Mouse (Mus musculus) heart, embryonic 13.5 days (tissue): ENCODE data around the gene Gm38655. TPM values are rescaled to one million over a fixed set of nuclear protein-coding genes. Genes with fewer than 3 reads are reported as not detected.
A peak's percentile ranks its signal among the peaks of the same experiment; 100 is the strongest.

ENCODE experiments used
- ATAC-seq: fragments of 200-750 bp; cut with Nextera tagmentation; 2 replicates; pipeline ENCODE4 v1.8.0; 2017; ENCODE audit warnings: moderate TSS enrichment; ENCODE audit not compliant: insufficient number of reproducible peaks, low FRiP score, low TSS enrichment; ENCODE audit errors: extremely low read depth
- H3K27ac ChIP-seq: fragments of 300-500 bp; sonication (generic); replicated peaks from 2 replicates; pipeline ENCODE4 v1.5.1; 2015; ENCODE audit warnings: moderate library complexity, mild to moderate bottlenecking, inconsistent platforms
- H3K27me3 ChIP-seq: fragments of 300-500 bp; sonication (generic); replicated peaks from 2 replicates; pipeline ENCODE4 v1.6.1; 2015; ENCODE audit warnings: mild to moderate bottlenecking, inconsistent platforms
- H3K36me3 ChIP-seq: fragments of 300-500 bp; sonication (generic); 2 replicates; pipeline ENCODE4 v1.6.1; 2015; ENCODE audit warnings: mild to moderate bottlenecking, inconsistent platforms
- H3K4me1 ChIP-seq: fragments of 300-500 bp; sonication (generic); 2 replicates; pipeline ENCODE4 v1.6.1; 2015; ENCODE audit warnings: inconsistent platforms
- H3K4me2 ChIP-seq: fragments of 300-500 bp; sonication (generic); 2 replicates; pipeline ENCODE4 v1.6.1; 2015; ENCODE audit warnings: inconsistent platforms, mild to moderate bottlenecking, moderate library complexity
- H3K4me3 ChIP-seq: fragments of 300-500 bp; sonication (generic); 2 replicates; pipeline ENCODE4 v1.5.1; 2015; ENCODE audit warnings: moderate library complexity, mild to moderate bottlenecking, inconsistent platforms
- H3K9ac ChIP-seq: fragments of 300-500 bp; sonication (generic); 2 replicates; pipeline ENCODE4 v1.6.1; 2015; ENCODE audit warnings: inconsistent platforms, mild to moderate bottlenecking, moderate library complexity
- H3K9me3 ChIP-seq: fragments of 300-500 bp; sonication (generic); 2 replicates; pipeline ENCODE4 v1.6.1; 2016; ENCODE audit warnings: inconsistent platforms
- WGBS: fragments of 180-500 bp; shearing (Covaris S2); methylation state at CpG from one replicate; pipeline ENCODE4 v1.1.7; 2015; ENCODE audit warnings: mixed read lengths; 5-methylcytosine and 5-hydroxymethylcytosine counted together
- polyA plus RNA-seq: library from polyadenylated mRNA; unstranded; fragments of >200 nt; fragmentation: Nextera tagmentation; extraction: Ambion mirVana; gene quantifications from 2 replicates; pipeline ENCODE4 v1.2.1, GENCODE M21; 2015

The Gm38655 gene
- polyA plus RNA-seq, 1 experiment from 2014 or later, result 0.27 TPM

DNA sequence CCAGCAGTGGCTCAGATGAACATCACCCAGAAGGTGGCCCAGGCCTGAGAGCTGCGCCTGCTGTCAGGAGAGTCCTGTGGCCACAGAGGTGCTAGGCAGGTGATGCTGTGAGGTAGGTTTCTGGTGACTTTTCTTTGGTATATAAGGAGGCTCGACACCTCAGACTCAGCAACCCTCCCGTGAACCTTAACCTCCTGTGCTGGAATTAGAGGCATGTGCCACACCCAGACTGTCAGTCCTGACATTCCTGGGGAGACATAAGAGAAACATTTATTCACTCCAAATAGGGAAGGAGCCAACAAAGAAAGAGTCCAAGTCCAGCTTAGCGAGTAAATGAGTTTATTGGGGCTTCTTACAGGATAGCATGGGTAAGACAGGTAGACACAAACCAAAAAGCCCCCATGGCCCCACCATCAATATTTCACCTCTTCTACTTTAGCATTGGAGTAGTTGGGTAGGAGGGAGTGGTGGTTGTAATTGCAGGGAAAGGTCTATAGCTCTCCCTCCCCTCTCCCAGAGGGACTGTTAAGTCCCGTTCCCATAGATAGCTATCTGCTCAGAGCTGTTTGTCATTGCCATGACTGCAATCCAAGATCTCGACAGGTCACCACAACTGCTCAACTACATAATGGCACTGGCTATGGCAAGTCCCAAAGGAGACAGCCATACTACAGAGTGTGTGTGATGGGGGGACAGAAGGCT, 9.2 kb downstream of the Gm38655 start:
- no peak overlapping the region for H3K9ac ChIP-seq
- peaks cover 5% of the 10 kb centered on the region; the same call in 1 of the 2 replicates for H3K4me1 ChIP-seq
- no peaks in the 10 kb centered on the region; the same call in 1 of the 2 replicates for H3K27me3 ChIP-seq
- no peak overlapping the region for H3K4me3 ChIP-seq
- H3K36me3 ChIP-seq, result peaks cover 7% of the 10 kb centered on the region
- 37% methylated on average over 6 of the region's 6 CpGs for WGBS
- no peak for ATAC-seq
- no peak overlapping the region for H3K4me2 ChIP-seq
- H3K9me3 ChIP-seq, result no peaks in the 10 kb centered on the region
- H3K27ac ChIP-seq, result no peak overlapping the region

DNA sequence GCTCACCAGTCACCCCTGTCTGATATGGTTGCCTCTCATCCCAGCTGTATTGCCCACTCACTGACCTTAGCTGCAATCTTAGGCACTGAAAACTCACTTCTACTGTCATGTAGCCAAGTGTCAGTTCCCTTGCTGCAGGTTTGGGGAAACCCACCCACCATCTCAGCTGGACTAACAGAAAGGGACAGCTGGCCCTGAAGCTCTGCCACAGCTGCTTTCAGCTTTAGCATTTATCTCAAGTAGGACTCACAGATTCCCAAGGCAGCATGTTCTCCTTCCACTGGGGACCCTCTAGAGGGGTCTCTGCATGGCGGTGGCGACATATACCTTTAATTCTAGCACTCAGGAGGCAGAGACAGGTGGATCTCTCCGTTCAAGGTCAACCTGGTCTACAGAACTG, 10.5 kb downstream of the Gm38655 start:
- H3K4me3 ChIP-seq, result no peak overlapping the region
- 88% methylated on average over 3 of the region's 3 CpGs for WGBS
- H3K27me3 ChIP-seq, result no peaks in the 10 kb centered on the region; the same call in 1 of the 2 replicates

DNA sequence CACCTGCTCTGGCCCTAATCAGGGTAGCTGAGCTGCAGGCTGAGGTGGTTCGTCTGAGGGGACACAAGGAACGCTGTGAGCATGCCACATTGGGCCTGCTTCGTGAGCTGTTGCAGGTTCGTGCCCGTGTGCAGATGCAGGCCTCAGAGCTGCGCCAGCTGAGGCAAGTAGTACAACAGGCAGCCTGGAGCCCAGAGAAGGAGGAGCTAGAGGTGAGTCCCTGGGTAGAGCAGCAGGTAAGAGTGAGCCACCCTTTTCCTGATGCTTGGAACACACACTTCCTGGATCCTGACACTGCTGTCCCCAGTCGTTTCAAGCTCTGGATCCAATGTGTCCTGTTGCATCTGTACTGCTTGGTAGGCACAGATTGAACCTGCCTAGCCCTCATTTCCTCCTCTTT, 11.9 kb downstream of the Gm38655 start:
- Histone ChIP-seq H3K36me3 (peaks cover 30% of the 10 kb centered on the region), H3K27me3 (no peaks in the 10 kb centered on the region; the same call in 1 of the 2 replicates), H3K27ac (no peak overlapping the region), H3K4me1 (peaks cover 5% of the 10 kb centered on the region; the same call in 1 of the 2 replicates), H3K4me2 (no peak overlapping the region), H3K9ac (no peak overlapping the region), H3K9me3 (no peaks in the 10 kb centered on the region), H3K4me3 (no peak overlapping the region)
- 69% methylated on average over 7 of the region's 7 CpGs for WGBS
- ATAC-seq, result no peak

More for the DNA sequence above, 10.5 kb downstream of the Gm38655 start:
- Histone ChIP-seq H3K4me2 (no peak overlapping the region), H3K9ac (no peak overlapping the region), H3K4me1 (peaks cover 5% of the 10 kb centered on the region; the same call in 1 of the 2 replicates), H3K27ac (no peak overlapping the region), H3K36me3 (peaks cover 20% of the 10 kb centered on the region), H3K9me3 (no peaks in the 10 kb centered on the region)
- no peak for ATAC-seq

DNA sequence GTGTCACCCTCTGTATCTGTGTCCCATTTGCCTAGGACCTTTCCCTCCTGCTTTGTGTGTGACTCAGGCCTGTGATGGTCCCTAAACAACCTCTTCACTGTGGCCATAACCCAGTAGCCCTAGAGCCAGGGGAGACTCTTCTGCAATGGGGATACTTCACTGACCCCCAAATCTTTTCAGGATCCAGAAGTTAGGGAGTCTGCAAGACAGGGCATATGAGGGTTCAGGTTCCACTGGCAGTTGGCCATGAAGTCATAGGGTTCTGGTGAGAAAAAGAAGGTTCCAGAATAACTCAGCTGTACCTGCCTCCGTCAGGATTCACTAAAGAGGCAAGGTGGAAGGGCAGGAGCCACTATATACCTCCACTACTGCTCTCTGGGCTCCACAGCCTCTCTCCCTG, 13.1 kb downstream of the Gm38655 start, which contains the start of gene Ccdc154:
TSS of gene Ccdc154 (plus strand) at position 301 of the 400 bp plus-strand sequence.
- H3K9me3 ChIP-seq, result no peaks in the 10 kb centered on the region
- ATAC-seq, result no peak
- peaks cover 5% of the 10 kb centered on the region; the same call in 1 of the 2 replicates for H3K4me1 ChIP-seq
- 83% methylated on average over 1 of the region's 1 CpGs for WGBS
- H3K4me2 ChIP-seq, result no peak within 1 kb of the TSS
- no peaks in the 10 kb centered on the region; the same call in 1 of the 2 replicates for H3K27me3 ChIP-seq
- no peak within 1 kb of the TSS for H3K4me3 ChIP-seq
- no peak within 1 kb of the TSS for H3K9ac ChIP-seq
- H3K36me3 ChIP-seq, result peaks cover 41% of the 10 kb centered on the region
- no peak within 1 kb of the TSS for H3K27ac ChIP-seq

DNA sequence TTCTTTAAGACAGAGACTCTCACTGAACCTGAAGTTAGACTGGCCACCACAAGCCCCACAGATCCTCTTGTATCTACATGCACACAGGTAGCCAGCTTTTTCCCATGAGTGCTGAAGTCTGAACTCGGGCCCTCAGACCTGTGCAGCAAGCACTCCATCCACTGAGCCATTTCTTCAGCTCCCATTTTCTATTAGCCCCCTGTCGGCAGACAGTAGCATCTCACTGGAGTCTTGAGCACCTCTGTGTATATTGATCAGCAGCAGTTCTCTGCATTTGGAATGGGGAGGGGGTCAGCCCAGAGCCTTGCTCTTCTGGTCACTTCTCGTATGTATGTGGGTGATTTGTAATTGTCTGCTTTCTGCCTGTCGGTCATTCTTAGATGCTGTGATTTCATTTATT, 35.3 kb downstream of the Gm38655 start:
- Histone ChIP-seq H3K4me2 (no peak overlapping the region), H3K4me3 (no peak overlapping the region), H3K9ac (no peak overlapping the region), H3K9me3 (no peaks in the 10 kb centered on the region), H3K36me3 (peaks cover 7% of the 10 kb centered on the region; the same call in 1 of the 2 replicates), H3K4me1 (0 out of 2 replicates have a peak, but pooled peaks cover 7% of the 10 kb centered on the region), H3K27me3 (no peaks in the 10 kb centered on the region), H3K27ac (no peak overlapping the region)
- ATAC-seq, result no peak
- WGBS, result 74% methylated on average over 4 of the region's 4 CpGs

DNA sequence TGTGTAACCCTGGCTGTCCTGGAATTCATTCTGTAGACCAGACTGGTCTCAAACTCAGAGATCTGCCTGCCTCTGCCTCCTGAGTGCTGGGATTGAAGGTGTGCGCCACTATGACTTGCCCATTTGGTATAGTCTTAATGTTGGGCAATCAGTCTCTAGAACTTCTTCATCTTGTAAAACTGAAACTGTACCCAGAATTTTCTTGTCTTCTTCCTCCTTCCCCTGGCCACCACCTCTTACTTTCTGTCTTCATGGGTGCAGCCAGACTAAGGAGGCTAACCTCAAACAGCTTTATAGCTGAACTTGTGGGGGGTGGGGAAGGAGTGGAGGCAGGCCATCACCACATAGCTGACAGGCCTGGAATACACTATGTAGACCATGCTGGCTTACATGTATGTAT, 36.5 kb downstream of the Gm38655 start:
- Histone ChIP-seq H3K36me3 (no peaks in the 10 kb centered on the region; the same call in 1 of the 2 replicates), H3K4me2 (no peak overlapping the region), H3K4me3 (no peak overlapping the region), H3K27me3 (no peaks in the 10 kb centered on the region), H3K9ac (no peak overlapping the region), H3K9me3 (no peaks in the 10 kb centered on the region), H3K27ac (no peak overlapping the region), H3K4me1 (peaks cover 10% of the 10 kb centered on the region)
- ATAC-seq, result no peak
- 96% methylated on average over 1 of the region's 1 CpGs for WGBS

DNA sequence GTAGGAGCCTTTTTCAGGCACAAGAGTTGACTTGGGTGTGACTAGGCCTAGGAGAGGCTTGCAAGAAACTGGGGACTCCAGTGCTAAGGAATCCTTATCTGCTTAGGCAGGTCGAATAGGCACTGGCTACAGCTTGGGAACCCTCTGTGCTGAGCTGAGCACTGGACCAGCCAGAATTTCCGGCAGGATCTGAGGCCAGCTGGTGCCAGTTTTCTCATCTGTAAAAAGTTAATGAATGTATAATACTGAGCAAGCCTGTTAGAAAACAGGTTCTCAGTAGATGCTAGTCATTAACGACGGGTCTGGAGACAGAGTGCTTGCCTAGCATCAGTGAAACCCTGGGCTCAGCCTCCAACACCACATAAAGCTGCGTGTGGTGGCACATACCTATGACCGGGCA, 39.6 kb downstream of the Gm38655 start:
- Histone ChIP-seq H3K9ac (0 out of 2 replicates have a peak overlapping the region, but pooled peaks have one; percentile 16), H3K27me3 (no peaks in the 10 kb centered on the region), H3K36me3 (no peaks in the 10 kb centered on the region; the same call in 1 of the 2 replicates), H3K4me2 (no peak overlapping the region), H3K4me1 (peaks cover 12% of the 10 kb centered on the region), H3K4me3 (no peak overlapping the region), H3K27ac (no peak overlapping the region), H3K9me3 (no peaks in the 10 kb centered on the region)
- WGBS, result 84% methylated on average over 6 of the region's 6 CpGs
- no peak for ATAC-seq

DNA sequence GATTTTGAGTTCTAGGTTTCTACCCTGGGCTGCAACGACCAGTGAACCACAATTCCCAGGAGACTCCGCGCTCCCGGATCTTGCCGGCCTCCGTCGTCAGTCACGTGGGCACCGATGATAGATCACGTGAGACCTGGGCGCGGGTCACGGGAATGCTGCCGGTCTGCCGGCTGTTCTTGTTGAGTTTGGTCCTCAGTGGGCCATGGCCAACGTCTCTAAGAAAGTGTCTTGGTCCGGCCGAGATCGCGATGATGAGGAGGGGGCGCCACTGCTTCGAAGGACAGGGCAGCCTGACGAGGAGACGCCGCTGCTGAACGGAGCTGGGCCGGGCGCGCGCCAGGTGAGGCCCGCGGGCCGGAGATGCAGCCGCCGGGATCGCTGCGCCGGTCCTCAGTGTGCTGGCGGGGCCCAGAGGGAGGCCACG, 42.0 kb downstream of the Gm38655 start, which contains the start of gene Clcn7:
TSS of gene Clcn7 (plus strand) at position 117 of the 424 bp plus-strand sequence.
- Histone ChIP-seq H3K9me3 (no peaks in the 10 kb centered on the region), H3K9ac (peak within 1 kb of the TSS; percentile 94), H3K4me3 (peak within 1 kb of the TSS; percentile 99), H3K4me1 (peaks cover 12% of the 10 kb centered on the region), H3K36me3 (no peaks in the 10 kb centered on the region), H3K27ac (peak within 1 kb of the TSS; percentile 50; the same call in 1 of the 2 replicates), H3K4me2 (peak within 1 kb of the TSS; percentile 92), H3K27me3 (no peaks in the 10 kb centered on the region)
- under 1% methylated on average over 40 of the region's 40 CpGs for WGBS
- peak; percentile 78 for ATAC-seq

DNA sequence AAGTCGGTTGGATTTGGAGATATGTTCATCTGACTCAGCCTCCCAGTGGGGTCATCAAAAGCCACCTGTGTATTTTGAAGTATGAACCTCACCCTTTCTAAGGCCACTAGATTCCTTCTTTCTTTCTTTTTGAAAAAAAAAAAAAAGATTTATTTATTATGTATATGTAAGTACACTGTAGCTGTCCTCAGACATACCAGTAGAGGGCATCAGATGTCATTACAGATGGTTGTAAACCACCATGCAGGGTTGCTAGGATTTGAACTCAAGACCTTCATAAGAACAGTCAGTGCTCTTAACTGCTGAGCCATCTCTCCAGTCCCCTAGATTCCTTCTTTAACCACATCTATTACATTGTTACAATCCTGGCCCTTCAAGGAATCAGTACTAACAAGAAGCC, 45.2 kb downstream of the Gm38655 start:
- Histone ChIP-seq H3K27me3 (no peaks in the 10 kb centered on the region), H3K4me3 (no peak overlapping the region), H3K36me3 (no peaks in the 10 kb centered on the region), H3K4me1 (peaks cover 24% of the 10 kb centered on the region), H3K4me2 (no peak overlapping the region), H3K27ac (no peak overlapping the region), H3K9me3 (no peaks in the 10 kb centered on the region), H3K9ac (no peak overlapping the region)
- whole genome bisulfite sequencing, result 88% methylated on average over 1 of the region's 1 CpGs
- no peak for ATAC-seq

DNA sequence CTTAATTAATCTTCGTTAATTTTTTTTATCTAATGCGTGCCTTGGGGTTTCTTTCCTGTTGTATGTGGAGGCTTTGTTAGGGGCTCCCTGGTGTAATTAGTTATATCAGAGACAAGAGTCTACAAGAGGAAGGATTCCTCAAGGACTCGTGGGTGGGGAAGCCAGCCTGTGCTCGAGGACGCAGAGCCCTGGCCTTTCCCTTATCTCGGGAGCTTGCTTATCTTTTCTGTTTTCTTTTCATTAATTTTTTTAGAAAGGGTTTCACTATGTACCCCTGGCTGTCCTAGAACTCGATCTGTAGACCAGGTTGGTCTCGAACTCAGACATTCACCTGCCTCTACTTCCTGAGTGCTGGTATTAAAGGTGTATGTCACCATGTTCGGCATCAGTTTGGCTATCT, 47.6 kb downstream of the Gm38655 start:
- WGBS, result 40% methylated on average over 9 of the region's 9 CpGs
- 0 out of 2 replicates have a peak overlapping the region, but pooled peaks have one; percentile 10 for H3K27ac ChIP-seq
- no peak overlapping the region for H3K4me3 ChIP-seq
- no peaks in the 10 kb centered on the region for H3K9me3 ChIP-seq
- peaks cover 12% of the 10 kb centered on the region for H3K27me3 ChIP-seq
- peak overlapping the region; percentile 18; the same call in 1 of the 2 replicates for H3K4me2 ChIP-seq
- no peak overlapping the region for H3K9ac ChIP-seq
- ATAC-seq, result no peak
- peaks cover 15% of the 10 kb centered on the region for H3K4me1 ChIP-seq
- no peaks in the 10 kb centered on the region for H3K36me3 ChIP-seq

DNA sequence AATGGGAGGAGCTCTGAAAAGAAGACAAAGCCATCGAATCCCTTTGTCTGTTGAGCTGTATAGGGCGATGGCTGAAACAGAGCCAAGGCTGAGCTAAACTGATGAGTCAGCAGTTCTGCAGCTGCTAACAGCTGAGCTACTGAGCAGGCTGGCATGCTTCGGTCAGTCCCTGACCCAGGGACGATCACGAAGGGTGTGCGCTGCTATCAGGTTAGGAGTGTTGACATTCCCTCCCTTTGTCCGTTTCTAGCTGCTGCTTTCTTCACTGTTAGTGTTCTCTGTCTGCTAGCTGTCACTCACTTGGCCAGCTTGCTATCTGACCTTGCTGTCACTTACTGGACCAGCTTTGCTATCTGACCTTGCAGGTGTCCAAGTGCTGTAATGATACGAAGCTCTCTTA, 48.2 kb downstream of the Gm38655 start:
- WGBS, result 11% methylated on average over 8 of the region's 8 CpGs
- Histone ChIP-seq H3K27ac (peak overlapping the region; percentile 10; the same call in 1 of the 2 replicates), H3K4me3 (no peak overlapping the region), H3K9ac (no peak overlapping the region), H3K4me2 (peak overlapping the region; percentile 18), H3K4me1 (peaks cover 15% of the 10 kb centered on the region), H3K27me3 (peaks cover 18% of the 10 kb centered on the region), H3K36me3 (no peaks in the 10 kb centered on the region), H3K9me3 (no peaks in the 10 kb centered on the region)
- peak; percentile 70; the same call in 1 of the 2 replicates for ATAC-seq
